Mouse (Mus musculus): ENCODE measurements around the gene Tpcn2. TPM values are rescaled to one million over a fixed set of nuclear protein-coding genes. Genes with fewer than 3 reads are reported as not detected.

Gene Tpcn2
- 0.58 TPM for polyA plus RNA-seq (2014; fragmentation: Illumina TruSeq; extraction: RNeasy Lipid Tissue Mini Kit (QIAGEN cat#74804); ENCODE audit: low read depth, low replicate concordance)

DNA sequence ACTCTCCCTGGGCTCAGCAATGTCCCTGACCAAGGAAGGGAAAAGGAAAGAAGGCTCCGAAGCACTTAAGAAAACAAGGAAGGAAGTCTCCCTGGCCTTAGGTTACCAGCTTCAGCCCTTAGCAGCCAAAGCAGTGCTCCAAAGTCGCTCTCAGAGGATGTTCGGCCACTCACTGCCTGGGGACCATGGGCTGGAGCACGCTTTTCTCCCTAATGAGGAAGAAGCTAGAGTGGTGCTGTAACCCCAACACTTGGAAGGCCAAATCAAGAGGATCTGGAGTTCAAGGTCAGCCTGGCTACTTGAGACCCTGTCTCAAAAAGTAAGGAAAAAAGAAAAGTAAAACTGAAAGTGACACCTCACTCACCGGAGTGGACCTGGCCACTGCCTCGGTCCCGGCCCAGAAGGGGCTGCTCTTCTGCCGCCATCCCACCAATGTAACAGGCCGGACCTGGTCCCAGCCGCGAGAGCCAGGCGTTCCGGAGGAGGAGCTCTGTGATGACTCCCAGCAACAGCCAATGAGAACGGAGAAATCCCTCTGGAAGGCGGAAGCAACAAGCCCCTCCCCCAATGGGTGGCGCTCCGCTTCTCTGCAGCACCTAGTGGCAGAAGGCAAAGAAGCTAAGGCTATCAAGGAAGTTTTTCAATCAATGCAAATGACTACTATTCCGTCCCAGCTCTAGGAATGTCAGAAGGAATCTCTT, at the start of gene Tpcn2:
TSS of gene Tpcn2 (minus strand) at position 525 of the 701 bp plus-strand sequence.

DNA sequence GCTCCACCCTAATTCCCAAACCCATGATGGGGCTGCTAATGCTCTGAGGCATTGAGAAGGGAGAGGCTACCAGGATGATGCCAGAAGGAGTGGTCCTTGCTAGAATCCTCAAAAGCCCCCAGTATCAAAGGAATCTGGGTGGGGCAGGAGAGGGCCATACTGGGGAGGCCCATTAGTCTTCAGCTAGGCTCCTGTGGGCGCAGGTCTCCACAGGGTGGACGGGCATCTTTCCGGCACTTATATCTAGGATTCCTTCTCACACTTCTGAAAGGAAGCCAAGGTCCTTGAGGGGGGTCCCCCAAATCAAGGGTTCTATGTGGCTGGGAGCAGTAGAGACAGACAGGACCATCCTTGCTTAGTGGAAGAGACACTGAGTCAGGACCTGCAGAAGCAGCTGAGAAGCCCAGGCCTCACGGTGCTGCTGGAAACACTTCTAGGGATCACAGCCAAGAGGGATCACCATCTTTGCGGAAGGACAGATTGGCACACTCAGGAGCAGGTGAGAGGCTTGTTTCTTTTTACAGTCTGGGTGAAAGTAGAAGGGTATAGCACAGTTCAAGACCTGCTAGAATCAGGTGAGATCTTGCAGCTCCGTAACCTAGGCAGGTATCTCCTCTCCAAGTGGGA, 31.1 kb upstream of the Tpcn2 start, which contains the start of gene Mrgprd:
TSS of gene Mrgprd (plus strand) at position 51 of the 627 bp plus-strand sequence.

DNA sequence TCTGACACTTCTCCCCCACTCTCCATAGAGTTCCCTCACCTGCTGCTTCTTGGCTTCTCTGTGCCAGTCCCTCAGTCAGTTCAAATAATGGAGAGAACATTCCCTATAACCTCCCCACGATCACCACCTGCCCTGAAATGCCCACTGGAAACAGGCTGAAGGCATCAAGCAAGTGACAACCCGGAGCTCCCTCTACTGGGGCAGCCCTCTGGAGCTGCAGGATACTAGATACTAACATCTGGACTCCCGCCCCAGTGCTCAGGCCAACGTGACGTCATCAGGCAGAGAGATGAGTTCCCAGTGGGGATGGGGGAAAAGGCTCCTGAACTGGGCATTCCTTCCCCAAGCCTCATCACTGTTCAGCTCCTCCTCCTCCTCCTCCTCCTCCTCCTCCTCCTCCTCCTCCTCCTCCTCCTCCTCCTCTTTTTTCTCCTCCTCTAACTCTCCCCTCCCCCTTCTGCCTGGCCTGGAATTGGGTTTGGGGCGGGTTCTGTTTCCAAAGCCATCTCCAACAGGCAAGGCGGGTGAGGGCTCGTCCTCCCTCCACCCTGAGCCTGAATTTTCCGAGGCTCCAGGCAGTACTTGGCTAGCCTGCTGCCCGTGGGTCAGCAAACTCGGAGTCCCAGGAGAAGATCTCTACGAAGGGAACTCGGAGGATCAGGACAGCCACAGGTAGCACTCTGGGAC, 16.7 kb upstream of the Tpcn2 start, which contains the start of gene Mrgprf:
TSS of gene Mrgprf (plus strand) at position 508 of the 687 bp plus-strand sequence.

DNA sequence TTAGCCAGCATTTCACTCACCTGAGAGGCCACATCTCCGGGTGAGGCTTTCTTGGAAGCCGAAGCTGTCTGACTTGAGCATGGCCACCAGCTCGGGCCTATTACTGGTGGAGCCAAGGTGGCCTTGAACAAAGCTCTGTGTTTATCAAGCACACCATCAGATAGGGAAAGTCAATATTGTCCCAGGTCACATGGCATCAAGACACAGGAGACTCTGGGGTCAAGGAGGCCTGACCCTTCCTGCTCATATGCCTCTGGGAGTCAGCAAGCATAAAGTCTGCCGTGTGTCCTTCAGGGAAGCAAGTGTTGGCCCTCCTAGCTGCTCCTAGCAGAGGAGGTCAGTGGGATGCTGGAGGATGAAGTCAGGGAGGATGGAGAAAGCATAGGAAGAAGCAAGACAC, 75.8 kb downstream of the Tpcn2 start, which contains the start of gene 1810010D01Rik:
TSS of gene 1810010D01Rik (minus strand) at position 114 of the 400 bp plus-strand sequence.

Other genes with a start within 250 kb of the Tpcn2 start
- not detected for gene 1810010D01Rik, start 75.9 kb downstream of the Tpcn2 start, polyA plus RNA-seq (2014; fragmentation: Illumina TruSeq; extraction: RNeasy Lipid Tissue Mini Kit (QIAGEN cat#74804); ENCODE audit: low read depth, low replicate concordance)
- not detected for gene Mrgprf, start 16.8 kb upstream of the Tpcn2 start, polyA plus RNA-seq (2014; fragmentation: Illumina TruSeq; extraction: RNeasy Lipid Tissue Mini Kit (QIAGEN cat#74804); ENCODE audit: low read depth, low replicate concordance)
- gene Mrgprd, start 30.8 kb upstream of the Tpcn2 start, polyA plus RNA-seq (2014; fragmentation: Illumina TruSeq; extraction: RNeasy Lipid Tissue Mini Kit (QIAGEN cat#74804); ENCODE audit: low read depth, low replicate concordance) = not detected